Mouse (Mus musculus) urinary bladder, postnatal 25 days (tissue): ENCODE measurements at regions not wholly inside any gene's neighbourhood (a gene's known extent, or its start where the extent isn't known, plus 50 kb on each side); places are given as distances from the start of the nearest gene placed in this dataset.
A peak's percentile ranks its signal among the peaks of the same experiment; 100 is the strongest.
"Not testable (repeated sequence)": the region's sequence is repeated elsewhere in the genome, so short reads cannot be mapped to it uniquely, and the experiment has no call there.

ENCODE experiments used
- DNase-seq: peaks from one replicate; pipeline ENCODE4 v3.0.0; 2022; ENCODE audit warnings: low spot score

- DNase-seq: no peak
Observed at GRCm38 (mm10) chr10:33027055-33027454, 53.3 kb upstream of the Trdn start.

DNA sequence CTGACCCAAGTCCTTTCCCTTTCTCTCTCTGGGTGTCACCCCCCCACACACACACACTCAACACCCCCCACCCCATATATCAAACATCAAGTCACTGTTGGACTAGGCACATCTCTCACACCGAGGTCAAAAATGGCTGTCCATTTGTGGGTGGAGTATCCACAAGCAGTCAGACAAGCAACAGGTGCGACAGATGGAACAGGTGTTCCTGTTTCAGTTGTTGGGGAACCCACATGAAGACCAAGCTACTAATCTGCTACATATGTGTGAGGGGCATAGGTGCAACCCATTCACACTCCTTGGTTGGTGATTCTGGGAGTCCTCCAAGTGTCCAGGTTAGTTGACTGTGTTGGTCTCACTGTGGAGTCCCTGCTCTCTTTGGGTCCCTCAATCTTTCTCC is 58.1 kb upstream of the Trdn start:
- DNase-seq: no peak

GRCm38 (mm10) chr10:32984727-32985587 is 94.7 kb upstream of the Nkain2 start:
- peak; percentile 57 for DNase-seq

DNA sequence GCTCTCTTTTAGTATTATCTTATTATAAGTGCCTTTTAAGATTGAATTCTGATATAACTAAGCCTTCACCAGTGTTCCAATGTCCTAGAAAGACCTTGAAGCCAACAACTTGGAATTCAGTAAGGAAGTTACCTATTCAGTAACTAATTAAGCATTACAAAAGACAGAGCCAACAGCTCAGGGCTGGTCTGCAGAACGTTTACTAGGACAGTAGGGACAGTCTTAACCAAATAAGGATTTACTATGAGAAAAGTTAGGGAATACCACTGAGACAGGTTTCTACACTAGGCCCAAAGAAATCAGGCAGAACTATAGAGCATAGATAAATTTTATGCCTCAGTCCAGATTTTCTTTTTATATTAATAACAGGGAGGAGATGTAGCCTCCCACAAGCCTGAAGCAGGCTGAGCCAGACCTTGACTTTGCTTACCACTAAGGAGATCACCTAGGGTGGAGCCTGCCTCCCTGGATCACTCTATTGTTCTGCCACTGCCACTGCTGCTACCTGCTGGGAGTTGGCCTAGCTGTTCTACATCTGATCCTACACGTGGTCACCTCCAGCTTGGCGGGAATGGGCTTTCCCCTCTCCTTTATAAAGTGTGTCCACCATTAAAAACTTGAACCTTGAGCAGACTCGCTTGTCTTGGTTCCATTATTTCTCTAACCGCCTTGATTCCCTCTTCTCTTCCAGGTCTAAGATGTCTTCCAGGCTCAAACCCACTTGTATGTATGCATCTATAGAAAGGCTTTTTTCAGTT is 68.2 kb upstream of the Nkain2 start:
- not testable (repeated sequence) for DNase-seq

DNA sequence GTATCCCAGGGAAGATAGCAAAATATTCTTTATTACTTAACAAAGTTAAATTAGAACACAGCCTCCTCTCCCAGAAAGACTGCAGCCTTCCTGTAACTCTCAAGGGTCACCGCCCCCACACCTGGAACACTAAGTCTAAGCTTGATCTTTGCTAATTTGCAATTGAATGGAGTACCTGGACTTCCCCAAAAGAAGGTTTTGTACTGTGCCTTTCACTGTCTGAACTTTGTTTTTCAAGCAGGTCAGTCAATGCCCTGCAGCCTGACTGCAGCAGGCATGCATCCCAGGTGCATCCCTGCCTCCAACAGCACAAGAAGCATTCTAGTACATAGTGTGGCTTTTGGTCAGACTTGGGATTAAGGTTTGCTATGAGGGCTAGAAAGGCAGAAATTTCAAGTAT is 67.2 kb upstream of the Nkain2 start:
- not testable (repeated sequence) for DNase-seq

DNA sequence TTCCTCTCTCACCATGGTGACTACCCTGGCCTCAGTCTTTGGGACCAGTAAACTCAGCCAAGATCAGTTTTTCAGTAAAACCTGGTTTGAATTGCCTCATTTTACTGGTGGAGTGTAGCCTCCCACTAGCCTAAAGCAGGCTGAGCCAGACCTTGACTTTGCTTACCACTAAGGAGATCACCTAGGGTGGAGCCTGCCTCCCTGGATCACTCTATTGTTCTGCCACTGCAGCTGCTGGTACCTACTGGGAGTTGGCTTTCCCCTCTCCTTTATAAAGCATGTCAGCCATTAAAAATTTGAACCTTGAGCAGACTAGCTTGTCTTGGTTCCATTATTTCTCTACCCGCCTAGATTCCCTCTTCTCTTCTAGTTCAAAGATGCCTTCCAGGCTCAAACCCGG is 63.5 kb upstream of the Nkain2 start:
- DNase-seq: not testable (repeated sequence)

DNA sequence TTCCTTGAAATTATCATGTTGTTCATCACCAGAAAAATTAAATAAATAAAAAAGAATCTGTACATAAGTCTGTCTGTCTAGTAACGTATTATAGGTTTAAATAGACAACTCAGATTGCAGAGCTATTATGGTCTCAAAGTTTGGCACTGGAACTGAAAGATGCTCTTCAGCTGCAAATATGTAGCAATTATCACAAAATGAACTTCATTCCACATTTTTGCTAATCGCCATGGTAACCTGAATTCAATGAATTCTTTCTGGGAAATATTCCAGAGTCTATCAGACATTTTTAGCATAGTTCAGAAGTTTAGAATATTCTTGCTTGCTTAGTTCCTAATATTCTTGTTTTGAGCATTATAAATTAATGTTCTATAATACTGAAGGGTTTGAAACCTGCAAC is 62.2 kb upstream of the Nkain2 start:
- DNase-seq: no peak

DNA sequence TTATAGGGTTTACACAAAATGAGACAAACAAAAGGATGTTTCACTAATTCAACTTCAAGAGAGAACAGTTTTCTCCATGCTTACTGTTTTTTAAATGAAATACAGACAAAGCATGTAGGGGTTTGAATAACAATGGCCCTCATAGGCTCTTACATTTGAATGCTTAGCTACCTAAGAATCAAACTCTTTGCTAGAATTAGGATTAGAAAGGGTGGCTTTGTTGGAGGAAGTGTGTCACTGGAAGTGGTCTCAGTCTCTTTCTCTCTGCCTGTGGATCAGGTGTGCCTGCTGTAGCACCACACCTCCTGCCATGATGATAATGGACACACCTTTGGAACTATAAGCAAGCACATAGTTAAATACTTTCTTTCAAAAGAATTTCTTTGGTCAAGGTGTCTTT is 52.8 kb upstream of the Nkain2 start:
- no peak for DNase-seq
